Mouse (Mus musculus): ENCODE data around the gene Fkbp6. TPM values are rescaled to one million over a fixed set of nuclear protein-coding genes. Genes with fewer than 3 reads are reported as not detected.

Fkbp6 gene
- polyA plus RNA-seq, 1 experiment from 2014 or later = 0.21 TPM

GRCm38 (mm10) chr5:135337575-135337974, 12.3 kb downstream of the Fkbp6 start:
- peak; percentile 65 for DNase-seq (ENCODE audit: low spot score)
- no peaks in the 10 kb centered on the region for H3K9me3 ChIP-seq
- 38% methylated on average over 3 of the region's 3 CpGs for WGBS
- H3K27me3 ChIP-seq (ENCODE audit: insufficient read depth, poor library complexity, severe bottlenecking) = peaks cover 10% of the 10 kb centered on the region; the same call in 1 of the 2 replicates
- H3K4me3 ChIP-seq = no peak overlapping the region
- H3K4me1 ChIP-seq = peaks cover 6% of the 10 kb centered on the region
- no peaks in the 10 kb centered on the region for H3K36me3 ChIP-seq
- H3K27ac ChIP-seq = no peak overlapping the region

GRCm38 (mm10) chr5:135331161-135331560, 18.7 kb downstream of the Fkbp6 start:
- H3K4me3 ChIP-seq = no peak overlapping the region
- no peaks in the 10 kb centered on the region for H3K27me3 ChIP-seq (ENCODE audit: insufficient read depth, poor library complexity, severe bottlenecking)
- H3K27ac ChIP-seq = no peak overlapping the region
- peak; percentile 68 for DNase-seq (ENCODE audit: low spot score)
- no peaks in the 10 kb centered on the region for H3K9me3 ChIP-seq
- WGBS = 83% methylated on average over 6 of the region's 6 CpGs
- no peaks in the 10 kb centered on the region for H3K36me3 ChIP-seq
- H3K4me1 ChIP-seq = peaks cover 6% of the 10 kb centered on the region

- 86% methylated on average over 5 of the region's 5 CpGs for WGBS
- H3K36me3 ChIP-seq = no peaks in the 10 kb centered on the region
- H3K4me1 ChIP-seq = peaks cover 9% of the 10 kb centered on the region
- peak; percentile 30 for DNase-seq (ENCODE audit: low spot score)
- H3K9me3 ChIP-seq = no peaks in the 10 kb centered on the region
- H3K4me3 ChIP-seq = no peak overlapping the region
- no peaks in the 10 kb centered on the region for H3K27me3 ChIP-seq (ENCODE audit: insufficient read depth, poor library complexity, severe bottlenecking)
- no peak overlapping the region for H3K27ac ChIP-seq
Measured at GRCm38 (mm10) chr5:135330201-135330600, 19.6 kb downstream of the Fkbp6 start.

- H3K27me3 ChIP-seq (ENCODE audit: insufficient read depth, poor library complexity, severe bottlenecking) = no peaks in the 10 kb centered on the region
- H3K4me1 ChIP-seq = peaks cover 9% of the 10 kb centered on the region
- H3K36me3 ChIP-seq = no peaks in the 10 kb centered on the region
- no peaks in the 10 kb centered on the region for H3K9me3 ChIP-seq
- no peak overlapping the region for H3K4me3 ChIP-seq
- H3K27ac ChIP-seq = no peak overlapping the region
- peak; percentile 66 for DNase-seq (ENCODE audit: low spot score)
- WGBS = 55% methylated on average over 4 of the region's 4 CpGs
Measured at GRCm38 (mm10) chr5:135329471-135329870, 20.4 kb downstream of the Fkbp6 start.

- no peaks in the 10 kb centered on the region for H3K27me3 ChIP-seq (ENCODE audit: insufficient read depth, poor library complexity, severe bottlenecking)
- H3K27ac ChIP-seq = 0 out of 2 replicates have a peak overlapping the region, but pooled peaks have one; percentile 10
- no peaks in the 10 kb centered on the region for H3K36me3 ChIP-seq
- no peak for DNase-seq (ENCODE audit: low spot score)
- WGBS = 24% methylated on average over 3 of the region's 3 CpGs
- no peak overlapping the region for H3K4me3 ChIP-seq
- no peaks in the 10 kb centered on the region for H3K9me3 ChIP-seq
- H3K4me1 ChIP-seq = peaks cover 9% of the 10 kb centered on the region
Measured at GRCm38 (mm10) chr5:135326121-135326659, 23.7 kb downstream of the Fkbp6 start.

- Histone ChIP-seq H3K27ac (no peak overlapping the region), H3K36me3 (no peaks in the 10 kb centered on the region), H3K4me1 (peaks cover 9% of the 10 kb centered on the region), H3K4me3 (no peak overlapping the region), H3K27me3 (ENCODE audit: insufficient read depth, poor library complexity, severe bottlenecking) (no peaks in the 10 kb centered on the region), H3K9me3 (no peaks in the 10 kb centered on the region)
- 78% methylated on average over 1 of the region's 1 CpGs for WGBS
- no peak for DNase-seq (ENCODE audit: low spot score)
Measured at GRCm38 (mm10) chr5:135322197-135322596, 27.6 kb downstream of the Fkbp6 start.

GRCm38 (mm10) chr5:135319856-135320255, 30.0 kb downstream of the Fkbp6 start:
- no peak overlapping the region for H3K27ac ChIP-seq
- DNase-seq (ENCODE audit: low spot score) = no peak
- H3K27me3 ChIP-seq (ENCODE audit: insufficient read depth, poor library complexity, severe bottlenecking) = no peaks in the 10 kb centered on the region
- H3K4me1 ChIP-seq = no peaks in the 10 kb centered on the region
- WGBS = 54% methylated on average over 2 of the region's 2 CpGs
- H3K36me3 ChIP-seq = no peaks in the 10 kb centered on the region
- no peaks in the 10 kb centered on the region for H3K9me3 ChIP-seq
- H3K4me3 ChIP-seq = no peak overlapping the region

- H3K4me3 ChIP-seq = no peak overlapping the region
- H3K9me3 ChIP-seq = no peaks in the 10 kb centered on the region
- no peak overlapping the region for H3K27ac ChIP-seq
- H3K4me1 ChIP-seq = no peaks in the 10 kb centered on the region
- no peak for DNase-seq (ENCODE audit: low spot score)
- H3K27me3 ChIP-seq (ENCODE audit: insufficient read depth, poor library complexity, severe bottlenecking) = no peaks in the 10 kb centered on the region
- no peaks in the 10 kb centered on the region for H3K36me3 ChIP-seq
- WGBS = 62% methylated on average over 3 of the region's 3 CpGs
Measured at GRCm38 (mm10) chr5:135316177-135316576, 33.7 kb downstream of the Fkbp6 start.

GRCm38 (mm10) chr5:135306321-135306965, 43.4 kb downstream of the Fkbp6 start:
- peak; percentile 57 for DNase-seq (ENCODE audit: low spot score)

GRCm38 (mm10) chr5:135302454-135302853, 47.4 kb downstream of the Fkbp6 start:
- no peaks in the 10 kb centered on the region for H3K36me3 ChIP-seq
- no peaks in the 10 kb centered on the region; the same call in 1 of the 2 replicates for H3K27me3 ChIP-seq (ENCODE audit: insufficient read depth, poor library complexity, severe bottlenecking)
- 76% methylated on average over 3 of the region's 3 CpGs for WGBS
- no peak overlapping the region for H3K27ac ChIP-seq
- no peak overlapping the region for H3K4me3 ChIP-seq
- DNase-seq (ENCODE audit: low spot score) = no peak
- no peaks in the 10 kb centered on the region for H3K9me3 ChIP-seq
- no peaks in the 10 kb centered on the region for H3K4me1 ChIP-seq

More at GRCm38 (mm10) chr5:135306321-135306965, 43.4 kb downstream of the Fkbp6 start:
- H3K36me3 ChIP-seq = no peaks in the 10 kb centered on the region
- no peaks in the 10 kb centered on the region for H3K4me1 ChIP-seq
- no peak overlapping the region for H3K4me3 ChIP-seq
- no peaks in the 10 kb centered on the region for H3K9me3 ChIP-seq
- H3K27ac ChIP-seq = no peak overlapping the region
- H3K27me3 ChIP-seq (ENCODE audit: insufficient read depth, poor library complexity, severe bottlenecking) = no peaks in the 10 kb centered on the region
- WGBS = 45% methylated on average over 10 of the region's 10 CpGs

GRCm38 (mm10) chr5:135301916-135302315, 47.9 kb downstream of the Fkbp6 start:
- no peak overlapping the region for H3K27ac ChIP-seq
- no peaks in the 10 kb centered on the region for H3K4me1 ChIP-seq
- no peaks in the 10 kb centered on the region for H3K36me3 ChIP-seq
- peaks cover 2% of the 10 kb centered on the region; the same call in 1 of the 2 replicates for H3K27me3 ChIP-seq (ENCODE audit: insufficient read depth, poor library complexity, severe bottlenecking)
- no peaks in the 10 kb centered on the region for H3K9me3 ChIP-seq
- DNase-seq (ENCODE audit: low spot score) = peak; percentile 64
- 23% methylated on average over 3 of the region's 3 CpGs for WGBS
- H3K4me3 ChIP-seq = no peak overlapping the region

- no peaks in the 10 kb centered on the region; the same call in 1 of the 2 replicates for H3K4me1 ChIP-seq
- no peak overlapping the region for H3K27ac ChIP-seq
- DNase-seq (ENCODE audit: low spot score) = peak; percentile 69
- no peaks in the 10 kb centered on the region for H3K36me3 ChIP-seq
- no peaks in the 10 kb centered on the region for H3K9me3 ChIP-seq
- WGBS = 81% methylated on average over 2 of the region's 2 CpGs
- H3K27me3 ChIP-seq (ENCODE audit: insufficient read depth, poor library complexity, severe bottlenecking) = peaks cover 9% of the 10 kb centered on the region
- H3K4me3 ChIP-seq = no peak overlapping the region
Measured at GRCm38 (mm10) chr5:135292001-135292400, 57.8 kb downstream of the Fkbp6 start.

GRCm38 (mm10) chr5:135291193-135291592, 58.7 kb downstream of the Fkbp6 start:
- DNase-seq (ENCODE audit: low spot score) = peak; percentile 65
- H3K27me3 ChIP-seq (ENCODE audit: insufficient read depth, poor library complexity, severe bottlenecking) = peaks cover 9% of the 10 kb centered on the region
- no peaks in the 10 kb centered on the region for H3K9me3 ChIP-seq
- no peak overlapping the region for H3K27ac ChIP-seq
- no peaks in the 10 kb centered on the region; the same call in 1 of the 2 replicates for H3K4me1 ChIP-seq
- WGBS = 51% methylated on average over 4 of the region's 4 CpGs
- no peaks in the 10 kb centered on the region for H3K36me3 ChIP-seq
- no peak overlapping the region for H3K4me3 ChIP-seq
